Mouse (Mus musculus): ENCODE data around the gene Tmem63b. TPM values are rescaled to one million over a fixed set of nuclear protein-coding genes. Genes with fewer than 3 reads are reported as not detected.

The Tmem63b gene
- polyA plus RNA-seq, 1 experiment from 2014 or later: 55.2 TPM

DNA sequence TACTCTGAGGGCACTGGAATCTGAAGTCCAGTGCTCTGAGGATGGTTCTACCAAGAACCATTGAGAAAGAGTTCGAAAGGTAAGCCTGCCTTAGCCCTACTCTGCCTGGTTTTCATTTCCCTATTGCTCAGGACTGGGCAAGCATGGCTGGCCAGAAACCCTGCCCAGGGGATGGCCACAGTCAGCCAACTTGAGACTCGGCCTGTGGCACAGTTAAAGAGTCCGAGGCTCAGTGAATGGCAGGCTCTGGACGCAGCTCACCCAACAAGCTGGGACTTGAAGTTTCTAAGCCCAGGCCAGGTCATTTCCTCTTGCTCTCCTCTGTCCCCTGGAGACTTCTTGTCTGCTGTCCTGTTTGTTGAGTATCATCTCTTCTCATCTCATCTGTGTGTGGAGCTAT, 44.0 kb upstream of the Tmem63b start:
- no peaks in the 10 kb centered on the region for H3K36me3 ChIP-seq (ENCODE audit: control insufficient read depth, insufficient read depth, low read length)
- no peak overlapping the region for H3K9ac ChIP-seq (ENCODE audit: low read length)
- no peak for DNase-seq (ENCODE audit: low spot score)
- no peak overlapping the region for H3K4me2 ChIP-seq (ENCODE audit: low read depth)
- H3K27ac ChIP-seq (ENCODE audit: low read depth, low read length): no peak overlapping the region
- WGBS: 89% methylated on average over 4 of the region's 4 CpGs
- H3K4me1 ChIP-seq (ENCODE audit: control insufficient read depth, insufficient read depth, low read length): peaks cover 17% of the 10 kb centered on the region
- H3K9me3 ChIP-seq (ENCODE audit: control insufficient read depth, low read length): no peaks in the 10 kb centered on the region; the same call in 1 of the 2 replicates
- ATAC-seq (ENCODE audit: insufficient read depth, low FRiP score, low TSS enrichment): no peak
- peaks cover 3% of the 10 kb centered on the region; the same call in 1 of the 2 replicates for H3K27me3 ChIP-seq (ENCODE audit: control insufficient read depth, insufficient read depth, low read length)
- H3K4me3 ChIP-seq (ENCODE audit: low read depth, low read length): no peak overlapping the region

DNA sequence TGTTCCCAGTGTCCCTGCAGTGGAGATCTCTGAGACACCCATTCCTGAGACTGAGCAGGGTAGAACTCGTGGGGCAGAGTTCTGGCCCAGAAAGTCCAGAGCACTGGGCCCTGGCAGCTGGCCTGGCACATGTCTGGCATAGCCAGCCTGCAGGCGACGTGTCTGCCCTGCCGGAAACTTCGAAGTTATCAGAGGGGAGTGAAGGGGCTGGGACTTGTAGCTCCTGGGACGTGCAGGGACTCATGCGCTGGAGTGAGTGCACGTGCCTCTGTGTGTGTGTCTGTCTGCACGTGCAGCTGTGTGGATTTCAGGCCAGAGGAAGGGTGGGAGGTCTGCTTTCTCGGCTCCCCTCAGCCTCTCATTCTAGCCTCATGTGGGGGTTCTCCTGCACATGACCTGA, 42.7 kb upstream of the Tmem63b start:
- Histone ChIP-seq H3K4me1 (ENCODE audit: control insufficient read depth, insufficient read depth, low read length) (peaks cover 10% of the 10 kb centered on the region), H3K36me3 (ENCODE audit: control insufficient read depth, insufficient read depth, low read length) (no peaks in the 10 kb centered on the region), H3K9ac (ENCODE audit: low read length) (no peak overlapping the region), H3K27me3 (ENCODE audit: control insufficient read depth, insufficient read depth, low read length) (peaks cover 3% of the 10 kb centered on the region; the same call in 1 of the 2 replicates), H3K9me3 (ENCODE audit: control insufficient read depth, low read length) (no peaks in the 10 kb centered on the region; the same call in 1 of the 2 replicates), H3K27ac (ENCODE audit: low read depth, low read length) (no peak overlapping the region), H3K4me2 (ENCODE audit: low read depth) (no peak overlapping the region), H3K4me3 (ENCODE audit: low read depth, low read length) (no peak overlapping the region)
- DNase-seq (ENCODE audit: low spot score) (no peak), ATAC-seq (ENCODE audit: insufficient read depth, low FRiP score, low TSS enrichment) (no peak)
- 68% methylated on average over 10 of the region's 10 CpGs for WGBS

- H3K4me3 ChIP-seq (ENCODE audit: low read depth, low read length): no peak overlapping the region
- no peak for ATAC-seq (ENCODE audit: insufficient read depth, low FRiP score, low TSS enrichment)
- no peak overlapping the region for H3K4me2 ChIP-seq (ENCODE audit: low read depth)
- no peaks in the 10 kb centered on the region; the same call in 1 of the 2 replicates for H3K9me3 ChIP-seq (ENCODE audit: control insufficient read depth, low read length)
- no peak for DNase-seq (ENCODE audit: low spot score)
- peaks cover 2% of the 10 kb centered on the region; the same call in 1 of the 2 replicates for H3K27me3 ChIP-seq (ENCODE audit: control insufficient read depth, insufficient read depth, low read length)
- H3K9ac ChIP-seq (ENCODE audit: low read length): 0 out of 2 replicates have a peak overlapping the region, but pooled peaks have one; percentile 26
- H3K4me1 ChIP-seq (ENCODE audit: control insufficient read depth, insufficient read depth, low read length): peaks cover 5% of the 10 kb centered on the region; the same call in 1 of the 2 replicates
- no peaks in the 10 kb centered on the region for H3K36me3 ChIP-seq (ENCODE audit: control insufficient read depth, insufficient read depth, low read length)
- H3K27ac ChIP-seq (ENCODE audit: low read depth, low read length): no peak overlapping the region
- WGBS: 52% methylated on average over 8 of the region's 8 CpGs
Observed at GRCm38 (mm10) chr17:45727983-45728723, 41.4 kb upstream of the Tmem63b start.

DNA sequence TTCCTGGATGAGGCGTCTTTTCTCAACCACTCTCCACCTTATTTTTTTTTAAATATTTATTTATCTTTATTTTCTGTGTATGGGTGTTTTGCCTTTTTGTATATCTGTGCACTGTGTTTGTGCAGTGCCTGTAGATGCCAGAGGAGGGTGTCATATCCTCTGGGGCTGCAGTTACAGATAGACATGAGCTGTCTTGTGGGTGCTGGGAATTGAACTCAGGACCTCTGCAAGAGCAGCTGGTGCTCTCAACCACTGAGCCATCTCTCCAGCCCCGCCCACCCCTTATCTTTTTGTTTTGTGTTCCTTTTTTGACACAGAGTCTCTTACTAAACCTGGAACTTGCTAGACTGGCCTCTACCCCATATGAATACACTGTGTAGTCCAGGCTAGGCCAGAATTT, 40.8 kb upstream of the Tmem63b start:
- 76% methylated on average over 2 of the region's 2 CpGs for WGBS
- no peaks in the 10 kb centered on the region for H3K27me3 ChIP-seq (ENCODE audit: control insufficient read depth, insufficient read depth, low read length)
- H3K4me1 ChIP-seq (ENCODE audit: control insufficient read depth, insufficient read depth, low read length): peaks cover 6% of the 10 kb centered on the region
- no peak overlapping the region for H3K4me3 ChIP-seq (ENCODE audit: low read depth, low read length)
- DNase-seq (ENCODE audit: low spot score): no peak
- ATAC-seq (ENCODE audit: insufficient read depth, low FRiP score, low TSS enrichment): no peak
- no peaks in the 10 kb centered on the region for H3K36me3 ChIP-seq (ENCODE audit: control insufficient read depth, insufficient read depth, low read length)
- H3K4me2 ChIP-seq (ENCODE audit: low read depth): no peak overlapping the region
- no peak overlapping the region for H3K27ac ChIP-seq (ENCODE audit: low read depth, low read length)
- no peak overlapping the region for H3K9ac ChIP-seq (ENCODE audit: low read length)
- no peaks in the 10 kb centered on the region; the same call in 1 of the 2 replicates for H3K9me3 ChIP-seq (ENCODE audit: control insufficient read depth, low read length)

DNA sequence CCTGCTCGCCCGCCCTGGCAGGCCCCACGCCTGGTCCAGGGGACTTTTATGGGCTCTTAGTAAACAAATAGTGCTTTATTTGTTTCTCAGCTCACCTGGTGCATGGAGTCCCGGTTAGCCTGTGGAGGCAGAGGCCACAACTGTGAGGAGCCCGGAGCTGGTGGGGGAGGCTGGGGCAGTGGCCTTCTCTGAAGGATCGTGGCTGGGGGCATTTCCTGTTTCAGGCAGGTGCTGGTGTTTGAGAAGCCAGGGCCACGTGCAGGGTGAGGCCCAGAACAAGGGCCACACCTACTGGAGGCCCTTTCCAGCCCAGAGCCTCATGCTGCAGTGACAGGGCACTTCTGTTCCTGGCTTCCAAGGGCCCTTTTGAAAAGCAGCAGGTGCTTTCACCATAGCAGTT, 39.5 kb upstream of the Tmem63b start:
- Histone ChIP-seq H3K4me1 (ENCODE audit: control insufficient read depth, insufficient read depth, low read length) (peaks cover 6% of the 10 kb centered on the region), H3K4me2 (ENCODE audit: low read depth) (no peak overlapping the region), H3K27ac (ENCODE audit: low read depth, low read length) (no peak overlapping the region), H3K9me3 (ENCODE audit: control insufficient read depth, low read length) (no peaks in the 10 kb centered on the region; the same call in 1 of the 2 replicates), H3K36me3 (ENCODE audit: control insufficient read depth, insufficient read depth, low read length) (no peaks in the 10 kb centered on the region), H3K4me3 (ENCODE audit: low read depth, low read length) (no peak overlapping the region), H3K9ac (ENCODE audit: low read length) (no peak overlapping the region), H3K27me3 (ENCODE audit: control insufficient read depth, insufficient read depth, low read length) (no peaks in the 10 kb centered on the region)
- DNase-seq (ENCODE audit: low spot score) (peak; percentile 8), ATAC-seq (ENCODE audit: insufficient read depth, low FRiP score, low TSS enrichment) (no peak)
- 55% methylated on average over 7 of the region's 7 CpGs for WGBS

- H3K4me3 ChIP-seq (ENCODE audit: low read depth, low read length): no peak overlapping the region
- H3K4me1 ChIP-seq (ENCODE audit: control insufficient read depth, insufficient read depth, low read length): peaks cover 6% of the 10 kb centered on the region
- H3K9me3 ChIP-seq (ENCODE audit: control insufficient read depth, low read length): no peaks in the 10 kb centered on the region
- WGBS: 85% methylated on average over 10 of the region's 10 CpGs
- H3K27ac ChIP-seq (ENCODE audit: low read depth, low read length): no peak overlapping the region
- no peak overlapping the region for H3K4me2 ChIP-seq (ENCODE audit: low read depth)
- no peak overlapping the region for H3K9ac ChIP-seq (ENCODE audit: low read length)
- no peak for ATAC-seq (ENCODE audit: insufficient read depth, low FRiP score, low TSS enrichment)
- no peaks in the 10 kb centered on the region for H3K36me3 ChIP-seq (ENCODE audit: control insufficient read depth, insufficient read depth, low read length)
- DNase-seq (ENCODE audit: low spot score): no peak
- no peaks in the 10 kb centered on the region for H3K27me3 ChIP-seq (ENCODE audit: control insufficient read depth, insufficient read depth, low read length)
Observed at GRCm38 (mm10) chr17:45724574-45724921, 37.8 kb upstream of the Tmem63b start.

DNA sequence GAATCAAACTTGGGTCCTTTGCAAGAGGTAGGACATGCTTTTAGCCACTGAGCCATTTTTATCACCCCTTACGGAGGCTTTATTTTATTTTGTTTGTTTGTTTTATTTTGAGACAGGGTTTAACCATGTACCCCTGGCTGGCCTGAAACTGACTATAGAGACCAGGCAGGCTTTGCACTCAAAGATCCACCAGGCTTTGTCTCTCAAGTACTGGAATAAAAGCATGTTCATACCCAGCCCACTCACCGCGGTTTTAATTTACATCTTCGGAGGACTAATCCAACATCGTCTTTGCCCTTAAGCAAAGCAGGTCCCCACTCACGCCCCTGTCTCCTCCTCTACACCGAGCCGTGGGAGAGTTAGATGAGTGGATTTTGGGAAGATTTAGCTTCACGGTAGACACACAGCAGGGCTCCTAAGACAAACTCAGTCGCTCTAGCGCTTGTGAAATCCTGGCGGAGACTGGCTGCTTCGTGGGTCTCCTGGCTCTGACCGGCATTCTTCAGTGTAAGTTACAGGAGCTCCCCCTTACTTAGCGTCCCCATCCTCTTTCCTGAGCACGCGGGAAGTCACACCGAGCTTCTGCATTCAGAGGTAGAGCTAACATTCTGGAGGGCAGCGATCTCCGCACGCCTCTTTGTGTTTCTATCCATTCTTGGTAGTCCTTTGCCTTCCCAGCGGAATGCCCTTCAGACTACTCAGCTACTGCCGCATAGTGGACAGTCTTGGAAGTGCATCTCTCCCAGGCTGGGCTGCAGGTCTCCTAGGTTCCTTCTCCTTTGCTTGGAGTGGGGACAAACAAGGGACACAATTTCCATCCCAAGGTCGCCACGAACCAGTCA, 37.2 kb upstream of the Tmem63b start:
- peak overlapping the region; percentile 92 for H3K9ac ChIP-seq (ENCODE audit: low read length)
- no peaks in the 10 kb centered on the region for H3K36me3 ChIP-seq (ENCODE audit: control insufficient read depth, insufficient read depth, low read length)
- H3K4me1 ChIP-seq (ENCODE audit: control insufficient read depth, insufficient read depth, low read length): peaks cover 6% of the 10 kb centered on the region
- H3K27ac ChIP-seq (ENCODE audit: low read depth, low read length): peak overlapping the region; percentile 75
- DNase-seq (ENCODE audit: low spot score) (peak; percentile 91), ATAC-seq (ENCODE audit: insufficient read depth, low FRiP score, low TSS enrichment) (peak; percentile 71)
- H3K9me3 ChIP-seq (ENCODE audit: control insufficient read depth, low read length): no peaks in the 10 kb centered on the region
- H3K4me2 ChIP-seq (ENCODE audit: low read depth): peak overlapping the region; percentile 68
- WGBS: 6% methylated on average over 25 of the region's 25 CpGs
- peak overlapping the region; percentile 55 for H3K4me3 ChIP-seq (ENCODE audit: low read depth, low read length)
- H3K27me3 ChIP-seq (ENCODE audit: control insufficient read depth, insufficient read depth, low read length): no peaks in the 10 kb centered on the region

- Histone ChIP-seq H3K36me3 (ENCODE audit: control insufficient read depth, insufficient read depth, low read length) (no peaks in the 10 kb centered on the region), H3K27me3 (ENCODE audit: control insufficient read depth, insufficient read depth, low read length) (no peaks in the 10 kb centered on the region), H3K4me2 (ENCODE audit: low read depth) (no peak overlapping the region), H3K27ac (ENCODE audit: low read depth, low read length) (no peak overlapping the region), H3K9ac (ENCODE audit: low read length) (no peak overlapping the region), H3K4me3 (ENCODE audit: low read depth, low read length) (no peak overlapping the region), H3K9me3 (ENCODE audit: control insufficient read depth, low read length) (no peaks in the 10 kb centered on the region), H3K4me1 (ENCODE audit: control insufficient read depth, insufficient read depth, low read length) (peaks cover 2% of the 10 kb centered on the region)
- 6% methylated on average over 10 of the region's 10 CpGs for WGBS
- DNase-seq (ENCODE audit: low spot score): peak; percentile 60
- ATAC-seq (ENCODE audit: insufficient read depth, low FRiP score, low TSS enrichment): no peak
Observed at GRCm38 (mm10) chr17:45718323-45718722, 31.6 kb upstream of the Tmem63b start.
